Mouse (Mus musculus) bone marrow macrophage, adult 2 months (primary cell): ENCODE measurements around the gene Prmt3.

Source experiments
- CTCF ChIP-seq: IDR thresholded peaks from 2 replicates; pipeline ENCODE4 v1.5.1; 2012; ENCODE audit warnings: low read depth, mild to moderate bottlenecking, low read length, moderate library complexity
- POLR2A ChIP-seq: IDR thresholded peaks from 2 replicates; pipeline ENCODE4 v1.6.1; 2012; ENCODE audit warnings: mild to moderate bottlenecking, low read depth, low read length, borderline replicate concordance

GRCm38 (mm10) chr7:49794304-49794703 is 16.2 kb downstream of the Prmt3 start:
- TF ChIP-seq CTCF: no peak
- TF ChIP-seq POLR2A: no peak
